Mouse (Mus musculus) splenic B cell, adult 2 months (primary cell): ENCODE measurements around the gene Kremen1.

ENCODE experiments used
- DNase-seq: peaks from one replicate; pipeline ENCODE4 v3.0.0-alpha.2; 2011; ENCODE audit warnings: low read depth, low spot score
- H3K27me3 ChIP-seq: 2 replicates; pipeline ENCODE4 v1.6.1; 2012; ENCODE audit warnings: mild to moderate bottlenecking, low read length, moderate library complexity, mixed read lengths; ENCODE audit not compliant: control insufficient read depth, poor library complexity, insufficient read depth, severe bottlenecking
- H3K36me3 ChIP-seq: 2 replicates; pipeline ENCODE4 v1.6.1; 2012; ENCODE audit warnings: mild to moderate bottlenecking, low read length, moderate library complexity, mixed read lengths; ENCODE audit not compliant: control insufficient read depth, poor library complexity, insufficient read depth, severe bottlenecking

The Kremen1 gene

GRCm38 (mm10) chr11:5254016-5254415 is 7.3 kb downstream of the Kremen1 start:
- no peak for DNase-seq
- H3K27me3 ChIP-seq, result no peaks in the 10 kb centered on the region
- H3K36me3 ChIP-seq, result no peaks in the 10 kb centered on the region

DNA sequence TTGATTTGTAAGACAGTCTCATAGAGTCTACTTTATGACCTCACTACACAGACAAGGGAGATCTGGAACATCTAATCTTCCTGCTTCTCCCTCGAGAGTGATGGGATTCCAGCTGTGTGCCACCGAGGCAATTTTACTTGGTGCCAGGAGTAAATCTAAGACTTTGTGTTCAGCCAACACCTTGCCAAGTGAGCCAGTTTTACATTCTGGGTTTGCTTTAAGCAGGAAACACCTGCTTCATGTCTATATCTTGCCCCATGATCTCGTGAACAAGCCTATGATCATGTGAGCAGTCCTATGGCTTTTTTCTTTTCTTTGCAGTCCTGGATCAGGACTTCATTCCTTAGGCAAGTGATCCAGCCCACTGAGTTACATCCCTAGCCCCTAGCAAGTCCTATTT is 7.8 kb downstream of the Kremen1 start:
- H3K36me3 ChIP-seq, result no peaks in the 10 kb centered on the region
- no peak for DNase-seq
- H3K27me3 ChIP-seq, result no peaks in the 10 kb centered on the region

- Histone ChIP-seq H3K36me3 (no peaks in the 10 kb centered on the region), H3K27me3 (no peaks in the 10 kb centered on the region)
- no peak for DNase-seq
Measured at GRCm38 (mm10) chr11:5252727-5253126, 8.6 kb downstream of the Kremen1 start.

DNA sequence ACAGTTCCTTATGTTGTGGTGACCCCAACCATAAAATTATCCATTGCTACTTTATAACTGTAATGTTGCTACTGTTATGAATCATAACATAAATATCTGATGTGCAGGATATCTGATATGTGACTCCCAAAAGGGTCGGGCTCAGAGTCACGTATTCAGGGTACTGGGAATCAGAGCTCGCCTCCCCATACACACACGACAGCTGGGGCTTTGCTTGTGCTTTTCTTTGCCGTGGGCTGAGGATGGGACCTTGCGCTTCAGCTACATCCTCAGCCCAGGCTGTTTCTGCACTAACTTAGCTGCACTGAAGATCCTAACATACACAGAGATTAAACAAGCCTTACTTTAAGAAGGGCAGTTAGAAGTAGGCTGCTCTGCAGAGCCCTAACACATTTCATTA is 10.2 kb downstream of the Kremen1 start:
- no peak for DNase-seq
- Histone ChIP-seq H3K36me3 (no peaks in the 10 kb centered on the region), H3K27me3 (no peaks in the 10 kb centered on the region)

GRCm38 (mm10) chr11:5248200-5248599 is 13.2 kb downstream of the Kremen1 start:
- H3K36me3 ChIP-seq, result no peaks in the 10 kb centered on the region
- H3K27me3 ChIP-seq, result no peaks in the 10 kb centered on the region
- no peak for DNase-seq

DNA sequence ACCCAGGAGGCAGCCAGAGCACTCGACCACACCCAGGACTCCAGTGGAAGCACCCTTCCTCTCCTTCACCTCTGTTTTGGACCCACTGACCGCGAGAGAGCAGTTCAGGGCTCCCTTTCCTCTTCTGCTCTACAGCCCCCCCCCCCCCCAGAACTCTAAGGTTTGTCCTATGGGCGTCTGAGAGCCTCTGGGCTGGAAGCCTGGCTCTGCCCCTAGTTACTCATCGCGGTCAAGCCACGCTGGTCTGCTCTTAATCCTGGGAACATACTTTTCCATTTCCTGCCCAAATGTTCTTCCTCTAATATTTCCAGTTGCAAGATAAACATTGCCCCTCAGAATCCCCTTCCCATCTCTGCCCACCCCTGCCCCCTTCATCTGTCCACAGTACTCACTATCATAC is 15.9 kb downstream of the Kremen1 start:
- H3K27me3 ChIP-seq, result no peaks in the 10 kb centered on the region
- H3K36me3 ChIP-seq, result no peaks in the 10 kb centered on the region; the same call in 1 of the 2 replicates
- DNase-seq, result no peak

DNA sequence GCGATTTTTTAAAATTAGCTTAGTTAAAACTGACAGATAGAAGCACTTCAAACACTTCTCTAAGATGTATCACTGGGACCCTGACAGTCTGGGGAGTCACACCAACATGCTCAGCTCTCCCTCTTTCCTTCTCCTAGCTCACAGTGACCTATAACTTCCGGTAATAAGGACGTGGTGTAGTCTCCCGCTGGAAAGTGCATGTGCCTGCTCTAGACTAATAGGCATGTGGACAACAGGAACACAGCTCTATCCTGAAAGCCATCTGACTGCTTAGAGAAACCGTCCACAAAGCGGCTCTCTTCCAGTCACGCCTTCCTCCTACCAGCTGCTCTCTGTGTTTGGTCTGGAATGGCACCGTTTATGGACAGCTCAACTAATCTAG is 16.6 kb downstream of the Kremen1 start:
- H3K36me3 ChIP-seq, result no peaks in the 10 kb centered on the region; the same call in 1 of the 2 replicates
- no peaks in the 10 kb centered on the region for H3K27me3 ChIP-seq
- DNase-seq, result no peak

DNA sequence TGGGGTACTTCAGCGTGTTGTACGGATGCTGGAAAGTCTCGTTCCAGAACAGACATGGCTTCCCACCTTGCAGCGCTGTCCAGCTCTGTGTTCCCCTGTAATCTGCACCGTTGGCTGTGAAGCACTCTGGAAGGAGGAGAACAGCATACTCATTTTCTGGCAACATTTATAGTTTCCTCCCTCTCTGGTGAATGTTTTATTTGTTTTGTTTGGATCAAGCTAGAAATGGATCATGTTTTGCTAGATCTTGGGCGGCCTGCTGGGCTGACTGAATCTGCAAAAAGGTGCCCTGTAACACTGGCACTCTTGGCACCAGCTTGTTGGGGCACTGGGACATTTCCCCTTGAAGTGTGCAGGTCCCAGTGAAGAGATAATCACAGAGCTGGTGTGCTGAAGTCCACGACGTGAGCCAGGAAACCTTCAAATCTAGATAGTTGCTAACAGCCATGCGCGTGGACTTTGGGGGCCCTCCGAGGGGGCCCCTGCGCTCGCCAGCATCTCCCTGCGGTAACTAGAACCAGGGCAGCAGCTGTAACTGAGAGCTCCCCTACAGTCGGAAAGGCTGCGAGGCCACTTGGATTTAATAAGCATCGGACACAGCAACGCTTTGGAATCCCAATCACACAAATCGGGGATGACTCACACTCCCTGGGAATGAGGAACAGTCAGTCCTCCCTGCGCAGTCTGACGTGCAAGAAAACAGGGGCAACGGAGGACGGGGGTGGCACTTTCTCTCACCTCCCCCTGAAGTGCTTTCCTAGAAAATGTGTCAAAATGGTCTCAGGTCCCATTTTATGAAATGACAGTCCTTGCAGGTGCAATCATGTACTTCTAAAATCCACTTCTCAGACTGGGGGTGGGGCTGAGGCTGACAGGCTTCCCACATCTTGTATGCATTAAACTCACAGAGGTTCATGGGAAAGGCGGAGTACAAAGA is 17.3 kb downstream of the Kremen1 start:
- no peak for DNase-seq
- no peaks in the 10 kb centered on the region; the same call in 1 of the 2 replicates for H3K36me3 ChIP-seq
- H3K27me3 ChIP-seq, result no peaks in the 10 kb centered on the region

DNA sequence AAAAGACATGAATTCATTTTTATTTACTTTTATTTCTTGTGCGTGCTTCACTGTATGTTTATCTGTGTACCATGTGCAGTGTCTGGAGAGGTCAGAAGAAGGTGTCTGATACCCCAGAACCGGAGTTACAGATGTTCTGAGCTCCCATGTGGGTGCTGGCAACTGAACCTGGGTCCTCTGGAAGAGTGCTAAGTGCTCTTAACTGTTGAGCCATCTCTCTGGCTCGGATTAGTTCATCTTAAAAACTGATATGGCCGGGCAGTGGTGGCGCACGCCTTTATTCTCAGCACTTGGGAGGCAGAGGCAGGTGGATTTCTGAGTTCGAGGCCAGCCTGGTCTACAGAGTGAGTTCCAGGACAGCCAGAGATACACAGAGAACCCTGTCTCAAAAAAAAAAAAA is 18.1 kb downstream of the Kremen1 start:
- no peak for DNase-seq
- no peaks in the 10 kb centered on the region for H3K27me3 ChIP-seq
- H3K36me3 ChIP-seq, result no peaks in the 10 kb centered on the region; the same call in 1 of the 2 replicates

DNA sequence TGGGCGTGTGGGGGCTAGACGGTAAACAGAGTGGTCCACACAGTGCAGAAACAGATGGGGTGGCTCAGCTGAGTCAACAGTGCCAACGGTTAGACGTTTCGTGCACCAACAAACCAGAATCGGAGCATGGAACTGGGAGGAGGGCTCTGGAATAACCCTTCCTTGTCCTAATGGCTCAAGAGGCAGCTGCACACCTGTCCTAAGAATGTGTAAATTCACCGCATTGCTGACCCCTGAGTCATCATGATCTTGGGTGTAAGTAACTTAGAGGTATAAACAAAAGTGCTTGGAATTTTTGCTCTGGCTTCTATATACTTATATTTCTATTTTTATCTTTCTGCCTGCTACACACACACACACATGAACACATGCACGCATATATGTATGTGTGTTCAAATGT is 19.2 kb downstream of the Kremen1 start:
- Histone ChIP-seq H3K27me3 (no peaks in the 10 kb centered on the region), H3K36me3 (peaks cover 1% of the 10 kb centered on the region)
- DNase-seq, result no peak

GRCm38 (mm10) chr11:5239706-5240690 is 21.4 kb downstream of the Kremen1 start:
- no peak for DNase-seq
- Histone ChIP-seq H3K27me3 (no peaks in the 10 kb centered on the region), H3K36me3 (peaks cover 1% of the 10 kb centered on the region)

GRCm38 (mm10) chr11:5219910-5220447 is 41.4 kb downstream of the Kremen1 start:
- no peak for DNase-seq
- Histone ChIP-seq H3K27me3 (no peaks in the 10 kb centered on the region), H3K36me3 (no peaks in the 10 kb centered on the region)

DNA sequence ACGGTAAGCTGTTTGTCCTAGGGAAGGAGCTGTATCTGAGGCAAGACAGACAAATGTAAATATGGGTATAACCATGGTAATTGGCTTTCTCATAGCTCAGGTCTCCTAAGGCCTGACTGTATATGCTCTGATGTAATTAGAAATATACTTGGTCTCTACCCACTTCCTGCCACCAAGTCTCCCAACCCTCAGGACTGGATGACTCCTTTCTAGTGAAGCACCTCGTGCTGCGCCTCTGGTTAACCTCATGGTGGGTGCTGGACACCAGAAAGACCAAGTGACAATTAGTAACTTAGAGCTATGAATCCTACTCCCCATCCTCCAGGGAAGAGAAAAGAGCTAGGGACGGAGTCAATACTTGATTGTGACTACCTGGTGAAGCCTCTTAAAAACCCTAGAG is 42.0 kb downstream of the Kremen1 start:
- no peaks in the 10 kb centered on the region for H3K36me3 ChIP-seq
- no peaks in the 10 kb centered on the region for H3K27me3 ChIP-seq
- DNase-seq, result no peak

DNA sequence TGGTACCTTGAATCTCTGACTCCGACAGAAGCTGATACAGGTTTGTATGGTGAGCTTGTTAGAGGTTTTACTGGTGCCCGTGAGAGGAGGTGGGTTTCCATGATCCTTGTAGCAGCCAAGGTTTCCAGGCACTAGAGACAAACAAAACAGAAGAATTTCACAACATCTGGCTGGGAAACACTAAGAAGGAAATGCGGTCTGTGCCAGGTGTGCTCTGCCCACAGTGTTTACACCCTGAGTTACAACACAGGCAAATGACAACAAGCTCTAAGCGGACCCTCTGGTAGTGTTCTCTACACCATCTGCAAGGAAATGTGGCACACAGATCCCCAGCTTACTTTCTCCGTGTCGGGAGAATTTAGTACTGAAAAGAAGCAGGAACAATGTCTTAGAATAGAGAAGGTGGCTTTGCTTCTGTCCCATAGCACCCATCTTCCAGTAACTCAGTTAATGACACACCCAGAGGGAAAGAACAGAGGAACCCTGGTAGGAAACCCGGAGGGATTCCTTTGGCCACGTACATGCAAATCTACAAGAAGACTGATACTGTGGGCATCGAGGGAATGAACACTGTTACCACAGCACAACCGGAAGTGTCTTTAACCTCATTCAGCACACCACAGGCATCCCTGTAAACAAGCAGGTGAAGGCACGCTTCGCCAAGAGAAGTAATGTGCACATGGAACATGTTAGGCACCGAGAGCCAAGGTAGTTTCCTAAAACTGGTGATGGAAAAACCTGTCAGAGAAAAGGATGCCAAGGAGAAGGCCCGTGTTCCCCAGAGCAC is 45.8 kb downstream of the Kremen1 start:
- no peak for DNase-seq
- Histone ChIP-seq H3K27me3 (no peaks in the 10 kb centered on the region), H3K36me3 (no peaks in the 10 kb centered on the region)
